Mouse (Mus musculus) right cerebral cortex, postnatal 36 days (tissue): ENCODE data around the gene Heg1.
A peak's percentile ranks its signal among the peaks of the same experiment; 100 is the strongest.

Experiments
- DNase-seq, 2 experiments: peaks; one replicate each; pipeline ENCODE4 v3.0.0; 2022; ENCODE audit warnings: low spot score in 2 of 2, mixed read lengths in 1 of 2

Heg1 gene

DNA sequence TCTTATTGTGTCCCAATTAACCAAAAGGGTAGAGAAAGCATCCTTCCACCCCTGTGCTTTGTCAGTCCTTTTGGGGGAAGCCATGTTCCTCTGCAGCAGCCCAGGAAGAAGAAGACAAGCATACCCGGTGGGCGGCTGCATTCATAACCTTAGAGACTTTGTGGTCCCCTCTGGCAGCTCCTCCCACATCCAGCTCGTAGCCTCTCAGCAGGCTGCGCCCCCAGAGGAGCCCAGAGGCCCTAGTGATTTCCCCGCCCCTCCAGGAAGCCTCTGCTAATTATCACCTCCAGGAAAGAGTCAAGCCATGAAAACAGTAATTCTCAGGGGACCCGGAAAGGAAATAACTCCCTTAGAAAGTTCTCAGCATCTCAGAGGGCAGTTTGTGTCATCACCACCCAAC, 21.1 kb downstream of the Heg1 start:
- no peak for DNase-seq

- no peak for DNase-seq
These were observed 22.1 kb downstream of the Heg1 start for GRCm38 (mm10) chr16:33706111-33706890.

DNA sequence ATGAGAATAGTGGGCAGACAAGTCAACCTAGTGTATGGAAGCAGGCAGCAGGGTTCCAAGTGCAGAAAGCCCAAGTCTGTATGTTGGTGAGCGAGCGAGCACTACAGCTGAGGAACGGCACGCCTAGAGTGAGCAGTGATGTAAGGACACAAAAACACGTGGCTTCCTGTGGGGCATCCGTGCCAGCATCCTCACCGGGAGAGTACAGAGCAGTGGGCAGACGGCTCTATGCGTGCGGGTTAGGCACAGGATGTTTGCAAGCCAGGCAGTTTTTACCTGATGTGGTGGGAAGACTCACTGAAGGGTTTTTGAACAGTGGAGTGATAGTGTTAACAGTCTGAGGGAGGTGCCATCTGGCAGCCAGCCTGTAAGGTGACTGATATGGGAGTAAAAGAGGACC, 23.9 kb downstream of the Heg1 start:
- no peak for DNase-seq

DNA sequence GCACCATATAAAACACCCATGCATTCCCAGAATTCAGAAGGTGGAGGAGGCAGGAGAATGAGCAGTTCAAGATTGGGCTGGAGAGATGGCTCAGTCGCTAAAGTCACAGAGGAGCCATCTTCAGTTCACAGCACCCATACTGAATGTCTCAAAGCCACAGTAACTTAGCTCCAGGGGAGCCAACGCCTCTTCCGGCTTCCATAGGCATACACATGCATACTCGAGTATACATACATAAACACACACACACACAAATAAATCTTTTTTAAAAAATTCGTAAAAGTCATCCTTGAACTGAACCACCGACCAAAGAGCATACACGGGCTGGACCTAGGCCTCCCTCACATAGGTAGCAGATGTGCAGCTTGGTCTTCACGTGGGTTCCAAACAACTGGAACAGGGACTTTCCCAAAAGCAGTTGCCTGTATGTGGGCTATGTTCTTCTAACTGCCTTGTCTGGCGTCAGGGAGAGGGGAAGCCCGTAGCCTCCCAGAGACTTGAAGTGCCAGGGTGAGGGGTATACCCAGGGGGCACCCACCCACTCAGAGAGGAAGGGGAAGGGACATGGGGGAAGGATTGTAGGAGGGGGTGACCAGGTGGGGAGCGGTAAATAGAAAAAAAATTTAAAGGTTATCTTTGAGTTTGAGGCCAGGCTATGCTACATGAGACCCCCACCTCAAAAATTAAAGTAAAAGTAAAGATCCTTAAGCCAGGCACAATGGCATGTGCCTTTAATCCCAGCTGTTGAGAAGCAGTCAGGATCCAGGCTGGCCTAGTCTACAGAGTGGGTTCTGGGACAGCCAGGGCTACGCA, 24.6 kb downstream of the Heg1 start:
- no peak for DNase-seq

DNA sequence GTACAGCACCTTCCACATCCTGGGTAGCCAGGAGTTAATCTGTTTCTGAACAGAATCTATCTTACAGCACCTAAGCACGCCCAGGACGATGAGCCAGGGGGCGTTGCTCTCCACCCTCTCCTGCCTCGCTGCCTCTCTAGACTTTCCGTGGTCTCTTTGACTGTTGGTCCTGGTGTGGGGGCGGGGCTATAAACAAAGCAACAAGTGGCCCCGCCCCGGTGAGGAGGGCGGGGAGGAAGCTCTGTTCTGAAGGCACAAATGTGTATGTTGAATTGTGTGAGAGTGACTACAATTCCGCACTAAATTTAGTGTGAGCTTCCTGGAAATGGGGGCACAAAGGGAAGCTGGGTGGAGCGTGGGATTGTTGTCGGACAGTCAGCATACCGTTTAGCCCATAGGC, 30.1 kb downstream of the Heg1 start:
- DNase-seq, result peak in 1 of 2 experiments; percentile 20

DNA sequence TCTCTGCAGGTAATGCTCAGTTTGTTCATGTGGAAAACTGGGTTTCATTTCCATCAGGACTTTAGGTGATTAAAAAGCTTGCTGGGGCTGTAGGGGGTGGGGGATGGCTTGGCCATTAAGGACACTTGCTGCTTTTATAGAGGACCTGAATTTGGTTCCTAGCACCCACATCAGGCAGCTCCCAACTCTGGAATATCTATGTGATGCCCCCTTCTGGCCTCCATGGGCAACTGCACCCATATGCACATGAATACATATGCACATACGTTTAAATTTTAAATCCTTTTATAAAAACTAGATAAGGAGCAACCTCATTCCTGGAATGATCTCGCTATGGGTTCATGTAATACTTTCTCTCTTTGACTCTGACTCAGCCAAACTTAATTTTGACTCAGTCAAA, 39.1 kb downstream of the Heg1 start:
- DNase-seq, result no peak

- no peak for DNase-seq
These were observed 39.8 kb downstream of the Heg1 start for GRCm38 (mm10) chr16:33723983-33724382.

DNA sequence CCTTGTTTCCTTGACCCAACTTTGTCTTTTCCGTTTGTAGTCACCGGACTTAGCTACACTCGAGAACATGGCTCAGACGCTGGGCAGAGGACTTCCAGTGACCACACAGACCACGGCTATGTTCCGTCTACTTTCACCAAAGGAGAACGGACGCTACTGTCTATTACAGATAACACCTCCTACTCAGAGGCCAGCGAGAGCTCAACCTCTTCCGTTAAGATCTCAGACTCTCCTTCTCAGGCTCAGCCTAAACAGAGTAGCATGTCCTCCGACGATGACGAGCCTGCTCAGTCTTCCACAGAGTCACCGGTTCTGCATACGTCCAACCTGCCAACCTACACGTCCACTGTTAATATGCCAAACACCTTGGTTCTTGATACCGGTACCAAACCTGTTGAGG, 42.1 kb downstream of the Heg1 start:
- no peak for DNase-seq

DNA sequence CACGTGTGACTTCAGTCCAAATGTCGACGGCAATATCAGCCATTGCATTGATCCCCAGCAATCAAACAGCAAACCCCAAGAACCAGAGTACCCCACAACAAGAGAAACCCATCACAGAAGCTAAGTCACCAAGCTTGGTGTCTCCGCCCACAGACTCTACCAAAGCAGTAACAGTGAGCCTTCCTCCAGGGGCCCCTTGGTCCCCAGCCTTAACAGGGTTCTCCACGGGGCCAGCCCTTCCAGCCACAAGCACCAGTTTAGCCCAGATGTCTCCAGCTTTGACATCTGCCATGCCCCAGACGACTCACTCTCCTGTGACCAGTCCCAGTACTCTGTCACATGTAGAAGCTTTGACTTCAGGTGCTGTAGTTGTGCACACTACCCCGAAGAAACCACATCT, 42.7 kb downstream of the Heg1 start:
- DNase-seq, result no peak

DNA sequence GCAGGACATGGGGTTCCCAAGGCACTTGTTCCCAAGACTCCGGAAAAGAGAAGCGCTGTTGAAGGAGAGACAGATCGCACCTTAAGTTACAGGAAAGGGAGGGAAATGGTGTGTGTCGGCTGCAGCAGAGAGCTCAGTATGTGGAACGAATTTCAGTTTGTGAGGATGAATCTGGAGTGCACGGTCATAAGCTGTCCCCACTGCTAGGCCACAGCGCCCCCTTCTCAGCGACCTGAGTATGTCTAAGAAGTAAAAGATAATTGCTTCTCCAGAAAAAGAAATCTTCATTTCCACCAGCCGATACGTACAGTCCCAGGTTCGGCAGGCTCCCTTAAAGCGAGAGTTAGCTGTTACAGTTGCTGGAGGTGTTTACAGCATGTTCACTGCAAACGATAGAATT, 44.3 kb downstream of the Heg1 start:
- no peak for DNase-seq

DNA sequence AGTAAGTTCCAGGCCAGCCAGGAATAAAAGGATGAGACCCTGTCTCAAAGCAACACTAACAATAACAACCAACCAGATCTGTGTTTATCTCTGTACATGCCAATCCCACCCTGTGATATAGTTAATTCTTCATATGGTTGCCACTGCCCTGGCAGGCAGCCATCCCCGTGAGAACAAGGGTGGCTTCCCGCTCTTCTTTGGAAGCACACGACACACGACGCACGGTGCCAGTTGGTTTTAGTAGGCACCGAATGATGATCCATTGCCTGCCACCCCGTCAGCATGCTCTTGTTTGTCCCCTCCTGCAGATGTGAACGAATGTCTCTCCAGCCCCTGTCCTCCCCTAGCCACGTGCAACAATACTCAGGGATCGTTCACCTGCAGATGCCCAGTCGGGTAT, 47.1 kb downstream of the Heg1 start:
- no peak for DNase-seq

GRCm38 (mm10) chr16:33732237-33732749, 48.1 kb downstream of the Heg1 start:
- no peak for DNase-seq

- no peak for DNase-seq
These were observed 48.8 kb downstream of the Heg1 start for GRCm38 (mm10) chr16:33732846-33733580.

DNA sequence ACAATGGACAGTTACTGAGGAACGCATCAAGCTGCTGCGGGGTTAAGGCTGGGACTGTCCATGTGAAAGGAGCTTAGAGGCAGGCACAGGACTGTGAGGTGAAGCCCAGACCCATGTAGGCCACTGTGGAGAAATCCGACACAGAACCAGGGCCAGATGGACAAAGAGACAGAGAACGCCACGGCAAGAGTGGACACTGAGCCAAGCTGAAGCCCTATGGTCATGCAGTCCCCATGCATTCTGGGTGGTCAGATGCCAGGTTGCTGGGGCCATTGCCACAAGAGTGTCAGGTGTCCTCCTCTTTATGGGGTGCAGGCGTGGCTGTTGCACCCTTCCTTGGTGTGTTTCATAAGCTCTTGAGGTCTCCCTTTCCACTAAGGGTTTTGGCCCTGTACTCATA, 49.7 kb downstream of the Heg1 start:
- DNase-seq, result no peak

- DNase-seq, result no peak
These were observed 50.4 kb downstream of the Heg1 start for GRCm38 (mm10) chr16:33734545-33734944.

- no peak for DNase-seq
These were observed 51.1 kb downstream of the Heg1 start for GRCm38 (mm10) chr16:33735238-33735637.

DNA sequence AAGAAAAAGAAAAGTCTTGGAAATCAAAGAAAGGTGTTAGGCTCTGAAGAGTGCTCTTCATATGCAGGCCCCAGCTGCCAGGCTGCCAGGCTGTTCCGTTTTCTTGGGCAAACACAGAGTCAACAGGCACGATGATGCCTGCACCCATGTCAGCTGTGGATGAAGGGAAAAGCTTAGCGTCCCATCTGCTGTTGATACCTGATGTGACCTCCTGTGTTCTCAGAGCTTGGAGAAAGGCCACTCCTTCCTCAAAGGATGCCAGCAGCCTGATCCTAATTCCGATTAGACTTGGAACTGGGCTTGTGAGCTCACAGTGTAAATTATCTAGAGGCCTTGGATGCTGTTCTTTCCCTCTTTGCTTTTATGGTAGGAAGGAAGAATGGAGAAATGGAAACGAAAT, 51.6 kb downstream of the Heg1 start:
- DNase-seq, result no peak

DNA sequence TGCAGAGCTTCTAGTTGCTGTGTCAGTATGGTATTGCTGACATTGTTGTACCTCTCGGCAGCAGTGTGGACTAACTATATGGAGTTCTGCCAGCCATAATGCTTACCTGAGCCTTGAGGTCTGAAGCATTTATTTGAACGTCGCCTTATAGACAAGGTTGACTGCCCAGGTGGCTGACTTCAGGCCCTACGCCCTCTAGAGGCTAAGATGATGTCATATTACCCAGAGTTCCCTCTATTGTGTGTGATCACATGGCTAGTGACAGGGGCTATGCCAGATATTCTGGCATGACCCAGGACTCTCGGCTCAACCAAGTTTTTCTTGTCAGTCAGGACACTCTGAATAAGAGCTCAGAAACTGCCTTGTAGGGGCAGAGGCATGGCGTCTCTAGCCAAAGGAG, 52.6 kb downstream of the Heg1 start:
- DNase-seq, result no peak

DNA sequence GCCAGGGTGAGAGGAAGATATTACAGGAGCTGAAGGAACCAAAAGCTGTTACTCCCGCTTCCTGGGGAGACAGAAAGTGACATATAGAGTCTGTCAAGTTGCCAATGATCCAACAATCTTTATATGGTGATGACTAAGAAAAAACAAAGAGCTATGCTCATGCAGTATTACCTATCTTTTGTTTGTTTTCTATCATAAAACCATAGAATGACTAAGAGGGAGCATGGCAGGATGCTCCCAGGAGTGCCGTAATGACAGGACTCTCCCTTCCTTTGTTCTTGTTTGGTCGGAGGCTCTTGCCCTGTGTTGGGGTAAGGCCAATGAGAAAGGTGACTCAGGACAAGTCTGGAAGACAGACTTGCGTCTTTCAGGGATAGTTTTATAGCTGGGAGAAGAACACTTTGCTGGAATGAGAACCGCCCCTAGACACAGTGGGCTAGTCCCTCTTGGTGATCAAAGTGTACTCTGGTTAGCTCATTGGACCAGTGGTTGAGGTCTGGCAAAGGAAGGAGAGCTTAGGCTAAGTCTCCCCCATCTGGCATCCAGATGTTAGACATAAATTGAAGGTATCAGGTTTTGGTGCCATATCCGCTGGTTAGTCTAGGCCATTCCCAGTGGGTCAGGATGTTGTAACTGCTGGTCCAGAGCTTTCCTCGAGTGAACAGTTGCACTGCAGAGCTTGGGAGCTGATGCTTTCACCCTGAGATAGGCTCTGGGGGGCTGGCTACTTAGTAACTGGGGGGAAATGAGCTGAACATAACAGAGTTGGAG, 55.0 kb downstream of the Heg1 start:
- DNase-seq, result no peak

DNA sequence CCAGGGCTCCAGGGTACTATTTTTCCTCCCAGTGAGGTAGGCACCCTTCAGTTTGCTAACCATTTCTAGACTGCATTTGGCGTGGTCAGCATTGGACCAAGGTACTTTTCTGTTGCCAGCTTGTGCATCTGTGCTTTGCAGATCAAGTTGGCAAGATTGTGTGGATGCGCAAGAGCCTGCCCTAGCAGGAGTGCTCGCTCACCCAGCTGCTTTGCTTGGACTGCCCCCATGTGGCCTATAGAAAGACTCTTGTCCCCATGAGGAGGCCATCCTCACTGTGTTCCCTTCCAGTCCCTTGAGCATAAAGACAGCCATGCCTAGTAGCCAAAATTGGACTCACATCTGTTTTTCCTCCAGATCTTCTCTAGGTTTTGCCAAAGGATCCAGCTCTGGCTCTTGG, 55.6 kb downstream of the Heg1 start:
- DNase-seq, result peak; percentile 61 to 68

- DNase-seq, result no peak
These were observed 56.2 kb downstream of the Heg1 start for GRCm38 (mm10) chr16:33740416-33740815.

DNA sequence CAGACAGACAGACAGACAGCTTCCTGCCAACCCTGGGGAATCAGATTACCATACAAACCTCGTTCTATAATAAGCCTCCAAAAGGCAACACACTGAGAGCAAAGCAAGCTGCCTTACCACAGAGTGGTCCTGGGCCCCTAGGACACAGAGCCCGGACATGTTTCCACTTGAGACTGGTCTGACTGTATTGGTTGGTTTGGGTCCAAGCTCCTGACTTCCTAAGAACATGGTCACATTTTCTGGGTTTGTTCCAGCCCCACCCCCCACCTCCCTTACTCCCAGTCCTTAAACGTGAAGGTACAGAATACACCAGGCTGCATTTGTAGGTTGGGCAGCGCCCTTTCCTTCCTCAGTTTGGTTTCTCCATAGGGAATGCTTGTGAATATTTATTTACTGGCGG, 57.6 kb downstream of the Heg1 start:
- DNase-seq, result no peak
